Mouse (Mus musculus) right cerebral cortex, postnatal 14 days (tissue): ENCODE measurements at regions not wholly inside any gene's neighbourhood (a gene's known extent, or its start where the extent isn't known, plus 50 kb on each side); places are given as distances from the start of the nearest gene placed in this dataset.

ENCODE experiments used
- DNase-seq: peaks from one replicate; pipeline ENCODE4 v3.0.0; 2022

- no peak for DNase-seq
These were observed 1380.4 kb upstream of the Cdh8 start for GRCm38 (mm10) chr8:100796628-100797027.

GRCm38 (mm10) chr8:100793951-100794350 is 1377.7 kb upstream of the Cdh8 start:
- DNase-seq = no peak

- no peak for DNase-seq
These were observed 1374.4 kb upstream of the Cdh8 start for GRCm38 (mm10) chr8:100790592-100791141.

- DNase-seq = no peak
These were observed 1371.9 kb upstream of the Cdh8 start for GRCm38 (mm10) chr8:100788132-100788531.

DNA sequence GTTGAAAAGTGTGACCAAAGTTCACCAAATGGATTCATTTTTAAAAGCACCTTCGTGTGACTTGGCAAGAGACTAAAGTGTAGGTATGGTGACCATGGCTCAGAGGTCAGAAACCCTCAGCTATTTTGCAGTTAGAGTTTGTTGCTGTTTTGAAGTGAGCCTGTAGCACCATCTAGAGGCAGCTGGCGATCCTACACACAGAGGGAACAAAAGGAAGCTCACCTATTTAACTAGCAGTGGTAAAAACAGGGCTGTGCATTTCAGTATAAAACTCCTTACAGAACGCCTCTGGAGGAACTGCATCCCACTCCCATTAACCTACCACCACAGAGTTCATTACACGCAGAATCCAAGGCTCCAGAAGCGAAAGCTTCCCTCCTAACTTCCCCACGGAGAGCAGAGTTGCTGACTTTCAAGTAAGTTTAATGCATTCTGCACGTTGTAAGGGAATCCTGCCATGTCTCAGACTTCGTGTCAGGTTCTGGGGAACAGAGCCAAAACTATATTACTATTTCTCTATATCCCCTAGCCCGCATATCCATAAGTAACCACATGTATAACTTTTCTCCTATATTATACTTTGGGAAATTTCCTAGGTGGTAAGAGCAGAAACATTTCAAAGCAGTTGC is 1356.6 kb upstream of the Cdh8 start:
- DNase-seq = peak; percentile 55

- DNase-seq = no peak
These were observed 1353.3 kb upstream of the Cdh8 start for GRCm38 (mm10) chr8:100769617-100770016.

GRCm38 (mm10) chr8:100733927-100734326 is 1317.7 kb upstream of the Cdh8 start:
- no peak for DNase-seq

DNA sequence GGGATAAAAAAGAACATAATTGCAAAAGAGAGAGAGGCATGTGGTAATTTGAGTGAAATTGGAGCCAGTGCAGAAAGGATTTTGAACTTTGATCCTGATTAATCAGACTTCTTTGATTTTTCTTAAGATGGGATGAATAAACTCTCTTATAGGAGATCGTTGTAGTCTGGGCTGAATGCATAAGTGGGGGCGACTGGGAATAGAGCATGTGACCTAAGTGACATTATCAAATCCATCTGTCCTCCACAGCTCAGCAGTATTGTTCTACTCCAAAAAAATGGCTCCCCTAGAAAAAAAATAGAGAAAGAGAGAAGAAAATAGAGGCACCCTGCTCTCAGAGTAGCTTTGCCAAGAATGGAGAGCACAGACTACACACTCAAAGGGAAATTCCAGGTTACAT is 1286.1 kb upstream of the Cdh8 start:
- no peak for DNase-seq

- no peak for DNase-seq
These were observed 1278.8 kb upstream of the Cdh8 start for GRCm38 (mm10) chr8:100695043-100695442.

- no peak for DNase-seq
These were observed 1262.3 kb upstream of the Cdh8 start for GRCm38 (mm10) chr8:100678580-100678979.
